Mouse (Mus musculus): ENCODE data around the gene Myl6b.

DNA sequence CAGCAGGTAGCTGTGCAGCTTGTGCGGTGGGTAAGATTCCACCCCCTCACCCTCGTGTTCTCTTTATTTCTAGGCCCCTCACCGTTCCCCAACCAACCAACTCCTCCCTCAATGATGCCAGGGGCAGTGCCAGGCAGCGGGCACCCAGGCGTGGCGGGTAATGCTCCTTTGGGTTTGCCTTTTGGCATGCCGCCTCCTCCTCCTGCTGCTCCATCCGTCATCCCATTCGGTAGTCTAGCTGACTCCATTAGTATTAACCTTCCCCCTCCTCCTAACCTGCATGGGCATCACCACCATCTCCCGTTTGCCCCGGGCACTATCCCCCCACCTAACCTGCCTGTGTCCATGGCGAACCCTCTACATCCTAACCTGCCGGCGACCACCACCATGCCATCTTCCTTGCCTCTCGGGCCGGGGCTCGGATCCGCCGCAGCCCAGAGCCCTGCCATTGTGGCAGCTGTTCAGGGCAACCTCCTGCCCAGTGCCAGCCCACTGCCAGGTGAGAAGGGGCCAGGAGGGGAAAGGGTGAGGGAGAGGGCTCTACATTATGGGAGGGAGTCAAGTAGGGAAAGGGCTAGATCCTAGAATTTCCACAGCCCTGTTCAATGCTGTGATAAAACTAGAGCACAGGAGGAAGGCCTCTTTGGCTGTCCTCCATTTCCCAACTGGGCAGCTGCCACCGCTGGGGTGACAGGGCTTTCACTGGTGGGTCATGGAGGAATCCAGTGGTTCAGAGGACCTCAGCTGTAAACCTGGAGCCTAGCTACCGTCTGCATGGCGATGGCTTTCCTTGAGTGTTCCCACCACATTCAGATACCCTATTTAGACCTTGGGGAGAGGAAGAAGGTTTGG, 10.4 kb downstream of the Myl6b start:
- TF ChIP-seq CTCF (IDR thresholded peaks at IDR 0.05; ENCODE audit: low read depth, low read length) = no peak
- TF ChIP-seq GATA1 (IDR thresholded peaks at IDR 0.05; ENCODE audit: borderline replicate concordance, low read length) = no peak
- TF ChIP-seq TAL1 (conservative IDR thresholded peaks at IDR 0.05; ENCODE audit: low read depth, low read length) = no peak
- no peak for TF ChIP-seq POLR2AphosphoS5 (IDR thresholded peaks at IDR 0.05; ENCODE audit: insufficient replicate concordance, low read depth, low read length)
- TF ChIP-seq GATA2 (IDR thresholded peaks at IDR 0.05; ENCODE audit: borderline replicate concordance, low read depth, low read length) = no peak
